Mouse (Mus musculus) heart, adult 2 months (tissue): Measurements from ENCODE around the gene Gm572. TPM values are rescaled to one million over a fixed set of nuclear protein-coding genes. Genes with fewer than 3 reads are reported as not detected.

Experiments
- DNase-seq, 2 experiments: peaks; one replicate each; pipeline ENCODE4 v3.0.0; 2021
- H3K27ac ChIP-seq: fragments of 200-600 bp; 2 replicates; pipeline ENCODE4 v1.8.1; 2022
- H3K27me3 ChIP-seq: fragments of 200-500 bp; 2 replicates; pipeline ENCODE4 v1.6.1; 2012; ENCODE audit warnings: mild to moderate bottlenecking, low read length, inconsistent platforms, mixed read lengths; ENCODE audit not compliant: control insufficient read depth, insufficient read depth
- H3K36me3 ChIP-seq: fragments of 200-500 bp; 2 replicates; pipeline ENCODE4 v1.6.1; 2012; ENCODE audit warnings: low read length, inconsistent platforms; ENCODE audit not compliant: control insufficient read depth, insufficient read depth
- H3K4me1 ChIP-seq: fragments of 200-500 bp; 2 replicates; pipeline ENCODE4 v1.6.1; 2011; ENCODE audit warnings: low read length; ENCODE audit not compliant: control insufficient read depth, insufficient read depth
- H3K4me3 ChIP-seq: fragments of 200-600 bp; 2 replicates; pipeline ENCODE4 v1.8.1; 2022
- H3K79me2 ChIP-seq: fragments of 200-500 bp; replicated peaks from 2 replicates; pipeline ENCODE4 v1.6.1; 2012; ENCODE audit warnings: mild to moderate bottlenecking, inconsistent platforms, low read length, moderate library complexity, mixed read lengths; ENCODE audit not compliant: control insufficient read depth, insufficient read depth
- H3K9ac ChIP-seq: fragments of 200-500 bp; 2 replicates; pipeline ENCODE4 v1.6.1; 2012; ENCODE audit warnings: low read depth, mild to moderate bottlenecking, control low read depth, inconsistent platforms, low read length, mixed read lengths
- CTCF ChIP-seq: fragments of 200-600 bp; IDR thresholded peaks from 2 replicates; pipeline ENCODE4 v1.8.1; 2022; ENCODE audit warnings: antibody characterized with exemption, mild to moderate bottlenecking, moderate library complexity
- EP300 ChIP-seq: fragments of 200-500 bp; IDR thresholded peaks from 2 replicates; pipeline ENCODE4 v1.6.1; 2011; ENCODE audit warnings: low read depth, low read length, control low read depth; ENCODE audit not compliant: insufficient read depth
- POLR2A ChIP-seq: fragments of 200-500 bp; IDR thresholded peaks from 2 replicates; pipeline ENCODE4 v1.6.1; 2011; ENCODE audit warnings: mild to moderate bottlenecking, low read depth, low read length, control low read depth; ENCODE audit not compliant: insufficient read depth
- WGBS: fragments of 180-500 bp; shearing (Covaris S2); methylation state at CpG from one replicate; pipeline ENCODE4 v1.1.7; 2018; 5-methylcytosine and 5-hydroxymethylcytosine counted together
- intact Hi-C: fragments of 180-260 bp; cut with DNase I; formaldehyde crosslinking; loops from one replicate; pipeline ENCODE4 v1.15.1; 2025
- polyA plus RNA-seq: library from polyadenylated mRNA; depleted of rRNA; stranded (reverse); fragments of >200 nt; gene quantifications from 2 replicates; pipeline ENCODE4 v1.2.3, GENCODE M21; 2012
- total RNA-seq, 2 experiments: library from RNA; stranded (reverse); gene quantifications; 2 replicates each; pipeline ENCODE4 v1.2.3; 2021

Gene Gm572
- total and polyA plus RNA-seq, 3 experiments, result 1.9 to 5.0 (median 4.5) TPM

DNA sequence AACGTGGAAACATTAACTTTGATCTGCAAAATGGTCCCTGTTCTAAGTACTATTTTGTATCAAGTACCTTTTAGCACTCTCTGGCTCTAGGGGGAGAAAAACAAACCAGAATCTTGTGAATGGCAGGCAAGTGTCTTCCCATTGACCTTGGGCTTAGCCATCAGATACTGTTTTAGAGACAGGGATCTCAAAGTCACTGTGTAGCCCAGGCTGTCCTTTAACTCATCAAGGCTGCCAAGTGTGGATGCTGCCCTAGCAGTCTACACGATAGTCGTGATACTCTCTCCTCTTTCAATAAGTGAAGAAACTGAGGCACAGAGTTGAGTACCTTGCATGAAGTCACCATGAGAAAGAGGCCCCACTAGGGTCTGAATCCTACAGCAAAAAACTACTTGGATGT is 15.9 kb upstream of the Gm572 start:
- intact Hi-C loops, result no loop called here
- Histone ChIP-seq H3K4me1 (peaks cover 5% of the 10 kb centered on the region), H3K79me2 (0 out of 2 replicates have a peak, but pooled peaks cover 1% of the 10 kb centered on the region), H3K9ac (no peak overlapping the region), H3K27ac (peak overlapping the region; percentile 90), H3K27me3 (no peaks in the 10 kb centered on the region), H3K36me3 (peaks cover 24% of the 10 kb centered on the region), H3K4me3 (peak overlapping the region; percentile 39)
- no peak for TF ChIP-seq CTCF
- TF ChIP-seq EP300, result no peak
- no peak for TF ChIP-seq POLR2A
- DNase-seq, result no peak
- WGBS, result 61% methylated on average over 3 of the region's 3 CpGs

DNA sequence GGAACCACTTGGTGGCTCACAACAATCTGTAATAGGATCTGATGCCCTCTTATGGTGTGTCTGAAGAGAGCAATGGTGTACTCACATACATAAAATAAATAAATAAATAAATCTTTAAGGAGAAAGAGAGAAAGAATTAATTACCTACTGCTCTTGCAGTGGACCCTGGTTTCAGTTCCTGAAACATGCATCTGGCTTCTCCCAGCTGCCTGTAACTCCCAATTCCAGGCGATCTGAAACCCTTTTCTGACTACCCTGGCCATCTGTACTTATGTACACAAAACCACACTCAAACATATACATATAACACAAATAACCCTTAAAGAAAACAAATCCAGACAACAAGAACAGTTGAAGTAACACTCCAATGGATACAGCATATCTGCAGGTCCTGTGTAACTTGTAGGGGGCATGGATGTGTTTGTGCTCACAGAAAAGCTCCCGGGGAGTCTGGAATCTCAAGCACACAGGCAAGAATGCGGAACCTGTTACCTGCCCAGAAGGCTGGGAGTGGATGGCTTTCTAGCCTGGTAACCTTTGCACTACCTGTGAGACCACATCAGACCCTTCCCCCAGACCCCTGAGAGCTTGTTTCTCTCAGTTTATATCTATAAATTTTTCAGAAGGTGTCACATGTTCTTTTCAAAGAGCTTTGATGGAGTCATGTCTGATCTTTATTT is 11.0 kb upstream of the Gm572 start:
- Histone ChIP-seq H3K4me1 (no peaks in the 10 kb centered on the region), H3K79me2 (no peaks in the 10 kb centered on the region), H3K27ac (no peak overlapping the region), H3K4me3 (no peak overlapping the region), H3K36me3 (no peaks in the 10 kb centered on the region), H3K9ac (no peak overlapping the region), H3K27me3 (no peaks in the 10 kb centered on the region)
- intact Hi-C loops, result no loop called here
- 73% methylated on average over 3 of the region's 3 CpGs for WGBS
- no peak for DNase-seq
- TF ChIP-seq EP300 (no peak), POLR2A (no peak), CTCF (no peak)

DNA sequence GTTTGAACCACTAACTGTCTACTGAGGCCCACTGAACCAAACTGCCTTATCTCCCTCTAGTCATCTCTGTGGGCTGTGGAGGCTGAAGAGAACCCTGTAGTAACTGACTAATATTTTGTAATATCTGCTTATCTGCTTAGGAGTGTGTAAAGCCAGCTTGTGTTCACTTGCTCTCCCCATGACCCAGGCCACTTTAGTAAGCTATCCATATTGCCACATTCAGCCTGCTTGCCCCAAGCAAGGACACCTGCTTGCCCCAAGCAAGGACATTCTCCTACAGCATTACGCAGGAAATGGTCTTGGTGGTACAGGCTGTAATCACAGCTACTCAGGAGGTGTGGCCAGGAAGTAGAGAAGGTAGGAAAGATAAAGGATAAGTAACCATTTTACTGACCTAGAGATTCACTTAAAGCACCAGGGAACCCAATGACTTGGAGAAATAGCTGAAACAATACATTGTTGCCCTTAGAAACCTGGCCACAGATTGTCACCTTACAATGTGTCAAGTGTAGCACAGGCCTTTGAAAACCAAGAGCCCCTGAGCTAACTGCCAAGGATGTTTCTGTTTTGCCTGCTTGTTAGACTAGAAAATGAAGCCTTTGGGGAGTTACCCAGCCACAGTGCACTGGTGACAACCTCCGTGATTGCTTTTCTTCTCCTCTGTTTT is 9.6 kb upstream of the Gm572 start:
- Histone ChIP-seq H3K36me3 (no peaks in the 10 kb centered on the region), H3K4me1 (no peaks in the 10 kb centered on the region), H3K27ac (no peak overlapping the region), H3K4me3 (no peak overlapping the region), H3K79me2 (no peaks in the 10 kb centered on the region), H3K27me3 (no peaks in the 10 kb centered on the region), H3K9ac (no peak overlapping the region)
- TF ChIP-seq CTCF (no peak), POLR2A (no peak), EP300 (no peak)
- intact Hi-C loops, result no loop called here
- no peak for DNase-seq
- WGBS, result 58% methylated on average over 2 of the region's 2 CpGs

DNA sequence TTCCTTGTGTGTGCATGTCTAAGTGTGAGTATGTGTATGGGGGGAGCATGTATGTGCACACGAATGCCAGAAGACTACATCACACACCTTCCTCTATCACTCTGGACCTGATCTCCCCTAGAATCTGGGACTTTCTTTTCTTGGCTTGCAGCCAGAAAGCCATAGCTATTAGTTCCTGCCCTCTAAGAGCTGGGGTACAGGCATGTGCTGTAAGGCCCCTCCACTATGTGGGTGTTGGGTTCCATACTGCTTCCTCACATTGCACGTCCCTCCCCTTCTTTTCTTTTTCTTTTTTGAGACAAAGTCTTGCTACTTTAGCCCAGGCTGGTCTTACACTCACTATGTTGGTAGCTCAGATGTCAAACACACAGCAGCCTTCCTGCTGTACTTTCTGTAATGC is 7.8 kb upstream of the Gm572 start:
- DNase-seq, result no peak
- intact Hi-C loops, result no loop called here
- no peaks in the 10 kb centered on the region for H3K27me3 ChIP-seq
- no peaks in the 10 kb centered on the region for H3K79me2 ChIP-seq
- no peak overlapping the region for H3K4me3 ChIP-seq
- no peak for TF ChIP-seq EP300
- TF ChIP-seq POLR2A, result no peak
- TF ChIP-seq CTCF, result no peak
- 67% methylated on average over 2 of the region's 2 CpGs for WGBS
- no peak overlapping the region for H3K9ac ChIP-seq
- H3K36me3 ChIP-seq, result no peaks in the 10 kb centered on the region
- no peaks in the 10 kb centered on the region for H3K4me1 ChIP-seq
- H3K27ac ChIP-seq, result no peak overlapping the region

DNA sequence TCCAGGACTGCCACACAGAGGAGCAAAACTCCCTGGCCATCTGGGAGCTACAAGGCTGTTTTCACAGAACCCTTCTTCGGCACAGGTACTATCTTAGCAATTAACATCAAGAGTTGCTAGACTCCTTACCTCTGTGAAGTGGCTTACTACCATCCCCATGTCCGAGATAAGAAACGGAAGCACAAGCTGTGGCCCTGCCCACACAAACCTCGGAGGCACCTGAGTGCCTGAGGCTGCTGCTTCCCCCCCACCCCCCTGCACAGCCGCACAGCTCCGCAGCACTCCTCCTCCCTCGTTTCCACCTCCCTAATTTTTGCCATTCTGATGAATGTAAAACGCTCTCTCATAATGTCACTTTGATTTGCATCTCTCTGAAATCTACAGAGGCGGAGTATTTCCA is 4.8 kb upstream of the Gm572 start:
- no peak for TF ChIP-seq CTCF
- no peak for TF ChIP-seq EP300
- no peak for TF ChIP-seq POLR2A
- Histone ChIP-seq H3K4me3 (no peak overlapping the region), H3K79me2 (no peaks in the 10 kb centered on the region), H3K9ac (no peak overlapping the region), H3K27me3 (no peaks in the 10 kb centered on the region), H3K36me3 (no peaks in the 10 kb centered on the region), H3K4me1 (no peaks in the 10 kb centered on the region), H3K27ac (no peak overlapping the region)
- 48% methylated on average over 9 of the region's 9 CpGs for WGBS
- intact Hi-C loops, result no loop called here
- DNase-seq, result no peak

DNA sequence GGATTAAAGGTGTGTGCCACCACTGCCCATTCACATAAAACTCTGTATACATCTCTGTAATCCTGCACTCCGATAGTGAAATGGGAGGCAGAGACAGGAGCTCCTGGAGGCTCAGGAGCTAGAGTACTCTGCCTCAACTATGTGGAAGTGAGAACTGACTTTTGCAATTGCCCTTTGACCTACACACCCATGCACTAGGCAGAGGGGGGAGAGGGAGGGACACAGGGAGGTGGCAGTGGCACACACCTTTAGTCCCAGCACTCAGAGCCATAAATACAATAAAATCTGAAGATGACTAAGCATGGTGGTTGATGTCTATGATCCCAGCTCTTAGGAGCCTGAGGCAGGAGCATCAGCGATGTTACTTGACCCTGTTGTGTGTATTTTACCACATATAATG is 3.7 kb upstream of the Gm572 start:
- no peak for TF ChIP-seq POLR2A
- TF ChIP-seq EP300, result no peak
- TF ChIP-seq CTCF, result no peak
- intact Hi-C loops, result no loop called here
- WGBS, result 84% methylated on average over 2 of the region's 2 CpGs
- Histone ChIP-seq H3K79me2 (no peaks in the 10 kb centered on the region), H3K27me3 (no peaks in the 10 kb centered on the region), H3K36me3 (no peaks in the 10 kb centered on the region), H3K4me1 (no peaks in the 10 kb centered on the region; the same call in 1 of the 2 replicates), H3K4me3 (no peak overlapping the region), H3K27ac (no peak overlapping the region), H3K9ac (no peak overlapping the region)
- no peak for DNase-seq
